In the genomic region with DNA sequence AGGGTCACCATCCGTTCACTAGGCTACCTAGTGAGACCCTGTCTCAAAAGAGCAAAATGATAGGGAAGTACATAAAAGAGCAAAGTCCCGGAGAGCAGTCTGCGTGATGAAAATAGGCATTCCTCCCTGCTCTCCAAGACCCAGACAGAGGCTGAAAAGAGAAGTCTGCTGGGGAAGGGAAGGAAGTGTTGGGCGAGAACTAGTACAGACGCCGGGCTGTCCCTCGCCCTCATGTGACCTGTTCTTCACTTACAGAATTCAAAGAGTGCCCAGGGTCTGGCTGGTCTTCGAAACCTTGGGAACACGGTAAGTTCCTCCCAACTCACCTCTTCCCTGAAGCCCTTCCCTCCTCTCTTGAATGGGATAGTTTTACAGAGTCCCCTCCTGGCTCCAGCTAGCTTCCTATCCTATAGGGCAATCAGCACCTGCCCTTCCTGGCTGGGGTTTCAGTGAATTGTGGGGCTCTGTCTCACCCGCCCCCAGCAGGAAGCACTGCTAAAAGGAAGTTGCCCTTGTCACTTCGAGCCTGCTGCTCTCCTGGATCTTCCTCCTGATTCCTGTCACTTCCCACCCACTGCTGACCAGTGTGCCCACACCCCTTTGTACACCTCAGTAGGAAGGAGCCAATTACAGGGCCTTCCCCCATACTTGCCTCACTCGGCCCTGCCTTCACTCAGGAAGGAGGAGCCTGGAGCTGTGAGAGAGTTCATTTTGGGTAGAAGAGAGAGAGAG, we compare ENCODE assay signal across 9 mouse cellular contexts. TPM values are rescaled to one million over a fixed set of nuclear protein-coding genes. Genes with fewer than 3 reads are reported as not detected.
DNase-seq lines count a peak whose midpoint lies in the region; ATAC-seq and TF ChIP-seq lines count a peak whose summit lies in the region.
"Had no signal": no experiment of that assay in that cellular context is flagged by ENCODE, and none has a peak within 500 bp of the region (broad histone marks: within the 10 kb centered on the region; RNA-seq: fewer than 3 reads in every experiment).

No protein-coding gene starts in this region.

- peak; percentile 61 for DNase-seq in layer of hippocampus, adult 11-12 months (ENCODE audit: low spot score)
- DNase-seq in layer of hippocampus, postnatal 25 days (ENCODE audit: extremely low spot score in 1 of 2, low spot score in 1 of 2) = no peak
- peak; percentile 43 for DNase-seq in naive thymus-derived CD4-positive, alpha-beta T cell, adult 2 months (ENCODE audit: low read depth)
- DNase-seq in adrenal gland, postnatal 25 days = no peak

- H3K36me3 ChIP-seq in E14TG2a.4 (ENCODE audit: insufficient read depth, low read length) = peaks cover 27% of the 10 kb centered on the region
- H3K36me3 ChIP-seq in heart, embryonic 15.5 days = peaks cover 33% of the 10 kb centered on the region
- H3K36me3 ChIP-seq in hindbrain, embryonic 12.5 days = no peaks in the 10 kb centered on the region

- H3K9ac ChIP-seq in heart, embryonic 15.5 days = peak overlapping the region; percentile 11; the same call in 1 of the 2 replicates
- no peak overlapping the region for H3K9ac ChIP-seq in hindbrain, embryonic 12.5 days
- H3K9ac ChIP-seq: neural tube, embryonic 15.5 days had no signal

- peaks cover 49% of the 10 kb centered on the region for H3K27me3 ChIP-seq in E14TG2a.4 (ENCODE audit: insufficient read depth, low read length)
- H3K27me3 ChIP-seq in heart, embryonic 15.5 days = 0 out of 2 replicates have a peak, but pooled peaks cover 3% of the 10 kb centered on the region
- peaks cover 32% of the 10 kb centered on the region for H3K27me3 ChIP-seq in hindbrain, embryonic 12.5 days

- no peaks in the 10 kb centered on the region for H3K9me3 ChIP-seq in E14TG2a.4 (ENCODE audit: low read length)
- H3K9me3 ChIP-seq in heart, embryonic 15.5 days (replicated peaks) = no peaks in the 10 kb centered on the region
- H3K9me3 ChIP-seq in hindbrain, embryonic 12.5 days (replicated peaks) = no peaks in the 10 kb centered on the region
- H3K9me3 ChIP-seq: neural tube, embryonic 15.5 days had no signal

- 31% methylated on average over 12 of the region's 12 CpGs for WGBS in heart, embryonic 15.5 days
- WGBS in hindbrain, embryonic 12.5 days = 65% methylated on average over 12 of the region's 12 CpGs

- peak overlapping the region; percentile 94 for H3K27ac ChIP-seq in heart, embryonic 15.5 days
- no peak overlapping the region for H3K27ac ChIP-seq in hindbrain, embryonic 12.5 days
- H3K27ac ChIP-seq: neural tube, embryonic 15.5 days had no signal

- no peak for TF ChIP-seq CTCF in E14TG2a.4 (conservative IDR thresholded peaks at IDR 0.05; ENCODE audit: low read length)

- peaks cover 78% of the 10 kb centered on the region for H3K4me1 ChIP-seq in E14TG2a.4 (replicated peaks; ENCODE audit: low read depth, low read length)
- H3K4me1 ChIP-seq in heart, embryonic 15.5 days (replicated peaks) = peaks cover 54% of the 10 kb centered on the region
- H3K4me1 ChIP-seq in hindbrain, embryonic 12.5 days = peaks cover 37% of the 10 kb centered on the region

- 0 out of 2 replicates have a peak overlapping the region, but pooled peaks have one; percentile 35 for H3K4me3 ChIP-seq in E14TG2a.4 (replicated peaks; ENCODE audit: low read length)
- H3K4me3 ChIP-seq in heart, embryonic 15.5 days = no peak overlapping the region
- H3K4me3 ChIP-seq in hindbrain, embryonic 12.5 days = no peak overlapping the region
- H3K4me3 ChIP-seq: neural tube, embryonic 15.5 days had no signal

- ATAC-seq in heart, embryonic 15.5 days (replicated peaks; ENCODE audit: insufficient number of reproducible peaks, insufficient read depth, low FRiP score, low read depth) = no peak
- no peak for ATAC-seq in erythroid progenitor cell, adult 5-6 weeks (replicated peaks; ENCODE audit: low FRiP score, poor library complexity, severe bottlenecking)
- ATAC-seq in hindbrain, embryonic 12.5 days (ENCODE audit: low FRiP score) = no peak

- peak overlapping the region; percentile 92 for H3K4me2 ChIP-seq in heart, embryonic 15.5 days
- no peak overlapping the region for H3K4me2 ChIP-seq in hindbrain, embryonic 12.5 days (replicated peaks)
- H3K4me2 ChIP-seq: neural tube, embryonic 15.5 days had no signal

RNA-seq across cellular contexts. Expression of a gene that starts 12.5 kb away (rescaled TPM):
- under 1 TPM; 0.31 to 0.49 TPM for total RNA-seq in layer of hippocampus, postnatal 25 days (2021)
- polyA plus RNA-seq in heart, embryonic 15.5 days (2015; fragmentation: Nextera tagmentation; extraction: Ambion mirVana) = not detected in 2 replicates
- not detected in 2 replicates for total RNA-seq in adrenal gland, postnatal 25 days (2021)
- not detected in 2 replicates for total RNA-seq in erythroid progenitor cell, adult 5-6 weeks (2015; ENCODE audit: low replicate concordance)
- not detected in 2 replicates for total RNA-seq in erythroid progenitor cell, adult 5-6 weeks (2017; ENCODE audit: low replicate concordance)
- polyA plus RNA-seq in hindbrain, embryonic 12.5 days (2016; fragmentation: Nextera tagmentation; extraction: Ambion mirVana) = 0.14 and 0.30 TPM in 2 replicates

RNA-seq across cellular contexts. Expression of a gene that starts 18.0 kb away (rescaled TPM):
- total RNA-seq in layer of hippocampus, postnatal 25 days (2021) = 10 to 100 TPM; 13.6 to 16.8 TPM
- polyA plus RNA-seq in heart, embryonic 15.5 days (2015; fragmentation: Nextera tagmentation; extraction: Ambion mirVana) = 3.8 TPM in 2 replicates
- 9.9 and 10.9 TPM in 2 replicates for total RNA-seq in adrenal gland, postnatal 25 days (2021)
- not detected in 2 replicates for total RNA-seq in erythroid progenitor cell, adult 5-6 weeks (2015; ENCODE audit: low replicate concordance)
- 1.4 TPM in 1 of 2 replicates, not detected in the other for total RNA-seq in erythroid progenitor cell, adult 5-6 weeks (2017; ENCODE audit: low replicate concordance)
- 1.4 and 1.8 TPM in 2 replicates for polyA plus RNA-seq in hindbrain, embryonic 12.5 days (2016; fragmentation: Nextera tagmentation; extraction: Ambion mirVana)

RNA-seq across cellular contexts. Expression of a gene that starts 22.2 kb away (rescaled TPM):
- total RNA-seq in layer of hippocampus, postnatal 25 days (2021) = 10 to 100 TPM; 59.4 to 81.4 TPM
- polyA plus RNA-seq in heart, embryonic 15.5 days (2015; fragmentation: Nextera tagmentation; extraction: Ambion mirVana) = 69.9 and 74.9 TPM in 2 replicates
- 20.9 and 22.8 TPM in 2 replicates for total RNA-seq in adrenal gland, postnatal 25 days (2021)
- not detected in 2 replicates for total RNA-seq in erythroid progenitor cell, adult 5-6 weeks (2015; ENCODE audit: low replicate concordance)
- 1.8 TPM in 1 of 2 replicates, not detected in the other for total RNA-seq in erythroid progenitor cell, adult 5-6 weeks (2017; ENCODE audit: low replicate concordance)
- 11.5 and 14.2 TPM in 2 replicates for polyA plus RNA-seq in hindbrain, embryonic 12.5 days (2016; fragmentation: Nextera tagmentation; extraction: Ambion mirVana)

RNA-seq across cellular contexts. Expression of a gene that starts 24.3 kb away (rescaled TPM):
- total RNA-seq in layer of hippocampus, postnatal 25 days (2021) = under 1 TPM in 1 of 2 experiments, not detected in 1; 0.28 TPM
- 0.05 and 0.13 TPM in 2 replicates for polyA plus RNA-seq in heart, embryonic 15.5 days (2015; fragmentation: Nextera tagmentation; extraction: Ambion mirVana)
- total RNA-seq in adrenal gland, postnatal 25 days (2021) = 0.82 and 1.5 TPM in 2 replicates
- not detected in 2 replicates for total RNA-seq in erythroid progenitor cell, adult 5-6 weeks (2015; ENCODE audit: low replicate concordance)
- 1.4 TPM in 1 of 2 replicates, not detected in the other for total RNA-seq in erythroid progenitor cell, adult 5-6 weeks (2017; ENCODE audit: low replicate concordance)
- polyA plus RNA-seq in hindbrain, embryonic 12.5 days (2016; fragmentation: Nextera tagmentation; extraction: Ambion mirVana) = 0.26 and 0.30 TPM in 2 replicates

RNA-seq across cellular contexts. Expression of a gene that starts 24.3 kb away (rescaled TPM):
- total RNA-seq in layer of hippocampus, postnatal 25 days (2021) = 10 to 100 TPM; 30.3 to 33.0 TPM
- polyA plus RNA-seq in heart, embryonic 15.5 days (2015; fragmentation: Nextera tagmentation; extraction: Ambion mirVana) = 28.7 and 39.9 TPM in 2 replicates
- 30.3 and 36.4 TPM in 2 replicates for total RNA-seq in adrenal gland, postnatal 25 days (2021)
- total RNA-seq in erythroid progenitor cell, adult 5-6 weeks (2015; ENCODE audit: low replicate concordance) = 83.4 and 94.4 TPM in 2 replicates
- 43.9 and 53.3 TPM in 2 replicates for total RNA-seq in erythroid progenitor cell, adult 5-6 weeks (2017; ENCODE audit: low replicate concordance)
- 57.1 and 61.4 TPM in 2 replicates for polyA plus RNA-seq in hindbrain, embryonic 12.5 days (2016; fragmentation: Nextera tagmentation; extraction: Ambion mirVana)

Comparison
In these comparisons a context has a peak if more than half of its experiments do, and no peak if none do; other contexts are left out.
1. DNase-seq: peak in layer of hippocampus, adult 11-12 months (single experiment) and naive thymus-derived CD4-positive, alpha-beta T cell, adult 2 months (single experiment); none in layer of hippocampus, postnatal 25 days (0 of 2) and adrenal gland, postnatal 25 days (single experiment).